Mouse (Mus musculus) neural tube, embryonic 15.5 days (tissue): ENCODE results near the gene March6. TPM values are rescaled to one million over a fixed set of nuclear protein-coding genes. Genes with fewer than 3 reads are reported as not detected.
A peak's percentile ranks its signal among the peaks of the same experiment; 100 is the strongest.

Experiments
- ATAC-seq: fragments of 200-750 bp; cut with Nextera tagmentation; 2 replicates; pipeline ENCODE4 v1.8.0; 2017; ENCODE audit warnings: mild to moderate bottlenecking, moderate TSS enrichment, moderate library complexity; ENCODE audit not compliant: low FRiP score
- H3K27ac ChIP-seq: fragments of 300-500 bp; sonication (generic); replicated peaks from 2 replicates; pipeline ENCODE4 v1.5.1; 2015; ENCODE audit warnings: mild to moderate bottlenecking, inconsistent platforms
- H3K27me3 ChIP-seq: fragments of 300-500 bp; sonication (generic); replicated peaks from 2 replicates; pipeline ENCODE4 v1.6.1; 2015; ENCODE audit warnings: inconsistent platforms
- H3K36me3 ChIP-seq: fragments of 300-500 bp; sonication (generic); 2 replicates; pipeline ENCODE4 v1.6.1; 2015; ENCODE audit warnings: inconsistent platforms
- H3K4me1 ChIP-seq: fragments of 300-500 bp; sonication (generic); 2 replicates; pipeline ENCODE4 v1.6.1; 2015; ENCODE audit warnings: inconsistent platforms
- H3K4me2 ChIP-seq: fragments of 300-500 bp; sonication (generic); 2 replicates; pipeline ENCODE4 v1.6.1; 2015; ENCODE audit warnings: inconsistent platforms, mild to moderate bottlenecking, moderate library complexity
- H3K4me3 ChIP-seq: fragments of 300-500 bp; sonication (generic); replicated peaks from 2 replicates; pipeline ENCODE4 v1.5.1; 2015; ENCODE audit warnings: mild to moderate bottlenecking, inconsistent platforms
- H3K9ac ChIP-seq: fragments of 300-500 bp; sonication (generic); replicated peaks from 2 replicates; pipeline ENCODE4 v1.6.1; 2015; ENCODE audit warnings: mild to moderate bottlenecking, inconsistent platforms
- H3K9me3 ChIP-seq: fragments of 300-500 bp; sonication (generic); replicated peaks from 2 replicates; pipeline ENCODE4 v1.6.1; 2016; ENCODE audit warnings: inconsistent platforms
- WGBS: fragments of 180-500 bp; shearing (Covaris S2); methylation state at CpG from one replicate; pipeline ENCODE4 v1.1.7; 2015; ENCODE audit warnings: mixed read lengths; 5-methylcytosine and 5-hydroxymethylcytosine counted together
- polyA plus RNA-seq: library from polyadenylated mRNA; unstranded; fragments of >200 nt; fragmentation: Nextera tagmentation; extraction: Ambion mirVana; gene quantifications from 2 replicates; pipeline ENCODE4 v1.2.1, GENCODE M21; 2015

The March6 gene
- polyA plus RNA-seq, 1 experiment from 2014 or later: 63.2 TPM

DNA sequence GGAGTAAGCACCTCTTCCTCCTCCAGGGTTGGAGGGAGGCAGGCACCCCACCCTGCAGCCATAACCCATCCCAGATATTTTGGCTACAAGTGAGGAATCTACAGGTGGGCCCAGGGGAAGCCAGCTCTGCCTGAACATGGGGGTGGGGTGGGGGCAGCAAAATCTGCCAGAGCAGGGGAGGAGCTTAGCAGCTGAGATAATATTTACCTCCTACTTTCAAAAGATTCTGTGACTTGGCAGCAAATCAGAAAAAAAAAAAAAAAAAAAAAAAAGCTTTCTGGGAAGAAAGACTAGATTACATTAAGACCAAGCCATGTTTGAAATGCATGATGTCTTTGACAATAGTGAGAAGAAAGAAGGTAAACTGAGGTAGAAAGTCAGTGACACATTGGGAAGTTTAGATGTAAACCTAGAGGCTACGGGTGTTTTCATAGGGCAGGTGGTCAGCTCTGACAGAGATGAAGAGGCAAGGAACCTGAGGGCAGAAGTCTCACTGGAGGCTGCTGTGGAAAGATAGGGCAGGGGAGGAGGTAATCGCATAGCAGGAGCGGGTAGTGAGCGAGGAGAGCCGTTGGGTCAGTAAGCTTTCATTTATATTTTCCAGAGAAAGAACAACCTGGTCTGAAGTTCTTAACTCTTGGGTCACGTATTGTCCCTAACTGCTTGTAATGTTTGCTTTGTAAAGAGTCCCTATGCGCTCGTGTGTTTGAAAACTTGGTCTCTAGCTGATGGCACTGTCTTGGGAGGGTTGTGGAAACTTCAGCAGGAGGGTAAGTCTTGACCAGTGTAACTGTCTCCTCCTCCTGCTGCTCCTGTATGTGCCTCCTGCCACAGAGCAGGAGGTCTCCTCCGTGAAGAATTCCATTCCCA, 9.0 kb upstream of the March6 start:
- H3K9me3 ChIP-seq: no peaks in the 10 kb centered on the region
- no peak overlapping the region for H3K9ac ChIP-seq
- no peaks in the 10 kb centered on the region for H3K27me3 ChIP-seq
- H3K4me2 ChIP-seq: no peak overlapping the region
- no peak overlapping the region for H3K27ac ChIP-seq
- ATAC-seq: no peak
- 78% methylated on average over 9 of the region's 9 CpGs for WGBS
- H3K4me1 ChIP-seq: peaks cover 28% of the 10 kb centered on the region
- no peak overlapping the region for H3K4me3 ChIP-seq
- H3K36me3 ChIP-seq: no peaks in the 10 kb centered on the region

- H3K4me1 ChIP-seq: peaks cover 30% of the 10 kb centered on the region
- no peak overlapping the region for H3K9ac ChIP-seq
- 81% methylated on average over 3 of the region's 3 CpGs for WGBS
- no peaks in the 10 kb centered on the region for H3K36me3 ChIP-seq
- no peak for ATAC-seq
- no peak overlapping the region for H3K27ac ChIP-seq
- no peaks in the 10 kb centered on the region for H3K27me3 ChIP-seq
- no peak overlapping the region for H3K4me3 ChIP-seq
- H3K4me2 ChIP-seq: no peak overlapping the region
- no peaks in the 10 kb centered on the region for H3K9me3 ChIP-seq
Measured at GRCm38 (mm10) chr15:31538346-31538745, 7.5 kb upstream of the March6 start.

DNA sequence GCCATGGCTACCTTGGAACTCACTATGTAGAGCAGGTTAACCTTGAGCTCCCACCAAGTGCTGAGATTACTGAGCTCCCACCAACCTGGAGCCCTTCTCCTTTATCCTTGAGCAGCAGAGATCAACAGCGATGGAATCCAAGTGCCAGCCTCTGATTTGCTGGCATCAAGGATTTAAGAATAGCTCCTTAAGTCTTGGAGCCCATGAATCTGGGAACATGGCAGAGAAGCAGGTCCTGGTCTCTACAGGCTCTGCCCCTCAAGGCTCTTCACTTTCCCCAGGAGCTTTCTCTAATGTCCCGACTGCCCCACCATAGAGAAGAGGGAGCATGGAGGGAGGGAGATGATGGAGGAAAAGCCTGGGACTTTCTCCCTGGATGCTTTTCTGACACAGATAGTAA, 6.9 kb upstream of the March6 start:
- Histone ChIP-seq H3K27ac (no peak overlapping the region), H3K9ac (no peak overlapping the region), H3K4me1 (peaks cover 29% of the 10 kb centered on the region), H3K27me3 (no peaks in the 10 kb centered on the region), H3K36me3 (no peaks in the 10 kb centered on the region), H3K4me3 (no peak overlapping the region), H3K4me2 (no peak overlapping the region), H3K9me3 (no peaks in the 10 kb centered on the region)
- no peak for ATAC-seq
- 98% methylated on average over 2 of the region's 2 CpGs for WGBS

- ATAC-seq: peak; percentile 51
- no peaks in the 10 kb centered on the region for H3K27me3 ChIP-seq
- H3K27ac ChIP-seq: peak overlapping the region; percentile 62
- H3K36me3 ChIP-seq: no peaks in the 10 kb centered on the region
- peak overlapping the region; percentile 9; the same call in 1 of the 2 replicates for H3K4me2 ChIP-seq
- H3K4me1 ChIP-seq: peaks cover 26% of the 10 kb centered on the region
- H3K4me3 ChIP-seq: no peak overlapping the region
- WGBS: 4% methylated on average over 7 of the region's 7 CpGs
- no peaks in the 10 kb centered on the region for H3K9me3 ChIP-seq
- no peak overlapping the region for H3K9ac ChIP-seq
Measured at GRCm38 (mm10) chr15:31536051-31536737, 5.3 kb upstream of the March6 start.

GRCm38 (mm10) chr15:31535259-31535855, 4.5 kb upstream of the March6 start:
- Histone ChIP-seq H3K9me3 (no peaks in the 10 kb centered on the region), H3K4me1 (peaks cover 26% of the 10 kb centered on the region), H3K4me2 (no peak overlapping the region), H3K4me3 (no peak overlapping the region), H3K27me3 (no peaks in the 10 kb centered on the region), H3K36me3 (no peaks in the 10 kb centered on the region), H3K9ac (no peak overlapping the region), H3K27ac (peak overlapping the region; percentile 62)
- WGBS: 15% methylated on average over 8 of the region's 8 CpGs
- ATAC-seq: no peak

DNA sequence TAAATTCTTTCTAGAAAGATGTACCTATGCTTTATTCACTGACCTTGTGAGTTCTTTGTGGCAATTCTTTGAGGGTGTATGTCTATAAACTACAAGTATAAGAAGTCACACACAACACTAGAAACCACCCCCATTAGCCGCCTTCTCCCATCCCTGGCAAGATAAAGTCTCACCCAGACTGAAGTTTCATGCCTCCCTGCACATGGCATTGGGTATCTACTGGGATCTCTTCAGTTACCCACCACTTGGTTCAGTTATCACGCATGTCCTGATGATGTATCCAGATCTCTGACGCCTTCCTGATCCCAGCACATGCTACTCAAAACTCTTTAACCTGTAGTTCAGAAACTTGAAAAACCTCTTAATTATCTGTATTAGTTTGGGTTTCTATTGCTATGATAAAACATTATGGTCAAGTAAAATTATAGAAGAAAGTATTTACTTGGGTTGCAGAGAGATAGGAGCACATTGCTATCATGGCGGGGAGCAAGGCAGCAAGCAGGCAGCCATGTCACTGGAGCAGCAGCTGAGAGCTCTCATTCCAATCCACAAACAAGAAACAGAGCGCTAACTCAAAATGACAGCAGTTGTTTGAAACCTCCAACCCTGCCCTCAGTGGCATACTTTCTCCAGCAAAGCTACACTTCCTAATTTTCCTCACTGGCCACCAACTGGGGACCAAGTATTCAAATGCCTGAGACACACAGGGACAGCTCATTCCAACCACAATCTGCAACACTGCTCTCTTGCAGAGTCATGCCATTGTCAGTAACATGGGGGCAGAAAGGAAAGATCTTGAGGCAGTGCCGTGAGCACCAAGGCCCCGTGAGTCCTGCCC, 3.8 kb upstream of the March6 start:
- no peaks in the 10 kb centered on the region for H3K9me3 ChIP-seq
- 83% methylated on average over 7 of the region's 7 CpGs for WGBS

GRCm38 (mm10) chr15:31533529-31533928, 2.7 kb upstream of the March6 start:
- Histone ChIP-seq H3K4me3 (no peak overlapping the region), H3K27ac (no peak overlapping the region), H3K36me3 (no peaks in the 10 kb centered on the region), H3K4me2 (no peak overlapping the region), H3K27me3 (no peaks in the 10 kb centered on the region), H3K9me3 (no peaks in the 10 kb centered on the region), H3K9ac (no peak overlapping the region), H3K4me1 (peaks cover 40% of the 10 kb centered on the region)
- WGBS: 51% methylated on average over 2 of the region's 2 CpGs
- ATAC-seq: no peak

More for the DNA sequence above, 3.8 kb upstream of the March6 start:
- no peaks in the 10 kb centered on the region for H3K27me3 ChIP-seq
- H3K27ac ChIP-seq: no peak overlapping the region
- no peak overlapping the region for H3K9ac ChIP-seq
- ATAC-seq: no peak
- H3K4me1 ChIP-seq: peaks cover 29% of the 10 kb centered on the region
- no peak overlapping the region for H3K4me2 ChIP-seq
- H3K4me3 ChIP-seq: no peak overlapping the region
- H3K36me3 ChIP-seq: no peaks in the 10 kb centered on the region

GRCm38 (mm10) chr15:31532331-31533021, 1.6 kb upstream of the March6 start:
- H3K27me3 ChIP-seq: no peaks in the 10 kb centered on the region
- peak overlapping the region; percentile 98; the same call in 1 of the 2 replicates for H3K27ac ChIP-seq
- no peak overlapping the region for H3K9ac ChIP-seq
- ATAC-seq: no peak
- no peaks in the 10 kb centered on the region for H3K9me3 ChIP-seq
- no peak overlapping the region for H3K4me2 ChIP-seq
- no peak overlapping the region for H3K4me3 ChIP-seq
- 100% methylated on average over 2 of the region's 2 CpGs for WGBS
- H3K4me1 ChIP-seq: peaks cover 42% of the 10 kb centered on the region
- no peaks in the 10 kb centered on the region for H3K36me3 ChIP-seq

GRCm38 (mm10) chr15:31531446-31532330, 835 bp upstream of the March6 start:
- ATAC-seq: no peak

More at GRCm38 (mm10) chr15:31531446-31532330, 835 bp upstream of the March6 start:
- Histone ChIP-seq H3K4me1 (peaks cover 42% of the 10 kb centered on the region), H3K4me3 (peak overlapping the region; percentile 80), H3K4me2 (peak overlapping the region; percentile 66), H3K27ac (peak overlapping the region; percentile 98), H3K36me3 (no peaks in the 10 kb centered on the region), H3K9ac (peak overlapping the region; percentile 76), H3K27me3 (no peaks in the 10 kb centered on the region), H3K9me3 (no peaks in the 10 kb centered on the region)
- WGBS: 21% methylated on average over 16 of the region's 16 CpGs
